Comparison of ENCODE assay signal across 8 mouse cellular contexts in the genomic region with DNA sequence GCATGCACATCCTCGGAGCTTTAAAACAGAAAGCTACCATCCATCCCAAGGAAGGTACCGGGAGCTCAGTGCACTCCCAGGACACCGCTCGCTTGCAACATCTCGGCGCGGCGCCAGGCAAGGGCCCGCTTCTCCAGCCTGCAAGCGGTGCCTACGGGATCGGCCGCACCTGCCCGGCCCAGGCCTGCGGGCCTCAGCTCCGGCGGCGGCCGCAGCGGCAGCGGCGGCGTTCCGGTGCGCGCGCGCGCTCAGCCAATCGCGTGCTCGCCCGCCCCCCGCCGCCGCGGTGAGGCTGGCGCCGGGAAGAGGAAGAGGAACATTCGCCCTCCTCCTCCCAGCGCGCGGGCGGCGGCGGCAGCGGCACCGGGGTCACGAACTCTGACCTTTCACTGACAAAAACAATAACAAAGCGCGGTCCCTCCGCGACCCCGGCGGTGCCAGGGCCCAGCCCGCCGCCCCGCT. TPM values are rescaled to one million over a fixed set of nuclear protein-coding genes. Genes with fewer than 3 reads are reported as not detected.
DNase-seq lines count a peak whose midpoint lies in the region; ATAC-seq lines count a peak whose summit lies in the region.

A gene (plus strand): TSS at position 261 of the 462 bp plus-strand sequence.

- H3K4me3 ChIP-seq in intestine, embryonic 14.5 days (ENCODE audit: low read depth, low read length) = peak within 1 kb of the TSS; percentile 90

- peak within 1 kb of the TSS; percentile 99 for H3K27ac ChIP-seq in intestine, embryonic 14.5 days (ENCODE audit: low read depth)

- peak; percentile 92 for DNase-seq in adrenal gland, adult 2 months
- DNase-seq in embryo, embryonic 11 days = peak; percentile 92
- DNase-seq in gastrocnemius, postnatal 25 days = peak; percentile 88
- peak; percentile 88 for DNase-seq in intestine, embryonic 14.5 days (ENCODE audit: low spot score)
- peak; percentile 84 to 88 for DNase-seq in left cerebral cortex, postnatal 14 days (ENCODE audit: low spot score in 2 of 2)
- DNase-seq in right cerebral cortex, postnatal 14 days = peak; percentile 91
- peak; percentile 84 for DNase-seq in urinary bladder, postnatal 25 days (ENCODE audit: low spot score)

- H3K36me3 ChIP-seq in intestine, embryonic 14.5 days (ENCODE audit: control insufficient read depth, insufficient read depth, low read length) = no peaks in the 10 kb centered on the region

- no peaks in the 10 kb centered on the region for H3K9me3 ChIP-seq in intestine, embryonic 14.5 days (ENCODE audit: control insufficient read depth, low read length)

- intact Hi-C loops in left cerebral cortex, postnatal 14 days (cut with DNase I) = loop anchor here (10.0 kb wide), 1 partner anchor 94 kb away; a partner anchor contains a TSS

- peak within 1 kb of the TSS; percentile 97 for H3K9ac ChIP-seq in intestine, embryonic 14.5 days (ENCODE audit: low read length)

- peaks cover 24% of the 10 kb centered on the region for H3K4me1 ChIP-seq in intestine, embryonic 14.5 days (replicated peaks; ENCODE audit: control insufficient read depth, insufficient read depth, low read length)

- no peaks in the 10 kb centered on the region for H3K27me3 ChIP-seq in intestine, embryonic 14.5 days (replicated peaks; ENCODE audit: control insufficient read depth, insufficient read depth, low read length)

- ATAC-seq in intestine, embryonic 14.5 days (replicated peaks; ENCODE audit: low FRiP score, low TSS enrichment, low read depth) = peak; percentile 54
- ATAC-seq in megakaryocyte-erythroid progenitor cell, adult 5-6 weeks (replicated peaks; ENCODE audit: low FRiP score, low TSS enrichment, poor library complexity, severe bottlenecking) = peak; percentile 35

- peak within 1 kb of the TSS; percentile 78 for H3K4me2 ChIP-seq in intestine, embryonic 14.5 days (ENCODE audit: low read length)

- under 1% methylated on average over 45 of the region's 58 CpGs for WGBS in intestine, embryonic 14.5 days

RNA-seq across cellular contexts. Expression of the gene that starts here (rescaled TPM):
- total RNA-seq in adrenal gland, adult 2 months (2021) = 10 to 100 TPM; 32.4 to 41.1 TPM
- 8.1 and 12.0 TPM in 2 replicates for polyA plus RNA-seq in adrenal gland, adult 2 months (2012; rRNA removed)
- total RNA-seq in gastrocnemius, postnatal 25 days (2021) = 10 to 100 TPM; 18.0 to 19.6 TPM
- polyA plus RNA-seq in intestine, embryonic 14.5 days (2014; fragmentation: Nextera tagmentation; extraction: Ambion mirVana) = 19.9 and 22.8 TPM in 2 replicates
- total RNA-seq in left cerebral cortex, postnatal 14 days (2021) = 10 to 100 TPM; 88.9 to 93.9 TPM
- total RNA-seq in megakaryocyte-erythroid progenitor cell, adult 5-6 weeks (2014; fragmentation: Nextera tagmentation) = 38.0 and 52.8 TPM in 2 replicates
- total RNA-seq in megakaryocyte-erythroid progenitor cell, adult 5-6 weeks (2017) = 36.6 and 47.4 TPM in 2 replicates

Comparison
In these comparisons a context has a peak if more than half of its experiments do, and no peak if none do; other contexts are left out.
1. Peak in every context shown above with its lines: DNase-seq, ATAC-seq, H3K4me3 ChIP-seq and H3K27ac ChIP-seq.